Mouse (Mus musculus): ENCODE measurements around the gene Fam166b. TPM values are rescaled to one million over a fixed set of nuclear protein-coding genes. Genes with fewer than 3 reads are reported as not detected.

The Fam166b gene
- total RNA-seq (2021) = under 1 TPM in 1 of 2 experiments, not detected in 1; 0.26 TPM
- long read RNA-seq, experiment 1 = 0 reads
- long read RNA-seq, experiment 2 = 0 reads

DNA sequence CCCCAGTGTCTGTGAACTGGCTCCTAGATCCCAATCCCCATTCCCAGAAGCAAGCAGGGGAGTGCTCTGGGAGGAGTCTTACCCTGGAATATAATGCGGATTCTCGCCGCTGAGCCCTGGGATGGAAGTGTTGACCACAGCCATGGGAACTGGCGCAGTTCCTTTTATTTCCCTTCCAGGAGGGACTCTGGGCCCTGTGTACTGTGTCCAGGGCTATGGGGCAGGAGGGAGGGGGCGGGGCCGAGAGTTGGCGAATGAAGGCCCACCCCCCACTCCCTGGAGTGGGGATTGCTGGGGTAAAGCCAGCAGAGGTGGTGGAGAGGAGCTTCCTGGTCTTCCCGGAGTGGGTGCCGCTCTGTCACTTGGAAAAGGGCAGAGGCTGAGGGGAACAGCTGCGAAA, at the start of gene Fam166b:
Gene Fam166b, minus strand, starts transcription at position 189 of the 400 bp plus-strand sequence.
- peak in 1 of 2 experiments; percentile 48 for DNase-seq

- DNase-seq = no peak
Observed at GRCm38 (mm10) chr4:43478534-43478858, 49.6 kb upstream of the Fam166b start.

DNA sequence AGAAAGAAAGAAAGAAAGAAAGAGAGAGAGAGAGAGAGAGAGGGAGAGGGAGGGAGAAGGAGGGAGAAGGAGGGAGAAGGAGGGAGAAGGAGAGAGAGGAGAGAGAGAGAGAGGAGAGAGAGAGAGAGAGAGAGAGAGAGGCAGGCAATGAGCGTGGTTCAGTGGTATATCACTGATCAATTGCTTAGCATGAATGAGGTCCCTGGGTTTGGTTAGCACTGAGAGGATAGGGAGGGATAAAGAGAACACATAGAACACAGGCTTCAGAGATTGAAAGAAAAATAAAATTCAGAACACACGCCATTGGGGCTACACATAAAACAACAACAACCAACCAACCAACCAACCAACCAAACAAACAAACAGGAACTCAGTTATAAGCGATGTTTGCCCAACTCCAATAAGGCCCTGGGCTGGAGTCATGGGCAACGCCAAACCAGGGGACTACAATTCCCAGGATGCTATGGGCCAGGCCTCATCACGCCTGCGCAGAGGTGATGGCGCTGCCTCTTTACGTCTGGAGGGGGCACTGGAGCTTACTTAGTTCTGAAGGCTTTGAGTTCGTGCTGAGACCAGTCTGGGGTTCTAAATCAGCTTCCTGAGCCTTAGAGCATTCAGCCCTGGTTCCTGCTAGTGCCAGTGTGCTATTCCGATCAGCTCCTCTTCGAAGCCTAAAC, 49.1 kb upstream of the Fam166b start:
- peak; percentile 93 to 94 for DNase-seq

DNA sequence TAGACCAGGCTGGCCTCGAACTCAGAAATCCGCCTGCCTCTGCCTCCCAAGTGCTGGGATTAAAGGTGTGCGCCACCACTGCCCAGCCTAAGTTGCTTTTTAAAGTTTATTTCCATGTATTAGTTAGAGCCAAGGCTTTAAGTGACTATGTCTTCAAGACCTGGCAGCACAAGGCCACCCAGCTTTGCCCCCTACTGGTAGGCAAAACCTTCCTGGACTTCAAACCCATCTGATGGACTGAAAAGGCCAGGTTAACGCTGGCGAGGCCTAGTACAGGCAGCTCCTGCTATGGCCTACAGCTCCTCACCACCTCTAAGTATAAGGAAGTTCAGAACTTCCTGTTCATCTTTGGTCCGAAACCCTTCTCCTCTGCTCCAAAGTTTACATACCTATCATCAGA, 47.7 kb upstream of the Fam166b start:
- DNase-seq = no peak

DNA sequence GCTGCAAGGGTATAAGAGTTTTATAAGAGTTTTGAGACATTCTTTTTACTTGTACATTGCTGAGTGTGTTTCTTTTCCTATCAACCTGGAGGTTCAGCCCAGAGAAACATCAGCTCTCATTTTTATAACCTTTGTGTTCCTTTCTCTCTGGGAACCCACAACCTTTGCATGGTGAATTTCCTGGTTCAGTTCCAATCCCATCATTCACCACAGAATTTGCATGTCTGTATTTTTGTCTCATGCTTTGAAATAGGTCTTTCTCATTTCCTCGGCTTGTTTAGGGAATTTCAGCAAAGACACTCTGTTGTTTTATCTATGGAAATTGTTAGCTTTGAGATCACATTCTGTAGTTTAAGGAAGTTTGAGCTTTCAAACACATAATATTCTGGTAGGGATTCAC, 44.7 kb upstream of the Fam166b start:
- DNase-seq = no peak

GRCm38 (mm10) chr4:43470301-43470700, 41.4 kb upstream of the Fam166b start:
- no peak for DNase-seq

DNA sequence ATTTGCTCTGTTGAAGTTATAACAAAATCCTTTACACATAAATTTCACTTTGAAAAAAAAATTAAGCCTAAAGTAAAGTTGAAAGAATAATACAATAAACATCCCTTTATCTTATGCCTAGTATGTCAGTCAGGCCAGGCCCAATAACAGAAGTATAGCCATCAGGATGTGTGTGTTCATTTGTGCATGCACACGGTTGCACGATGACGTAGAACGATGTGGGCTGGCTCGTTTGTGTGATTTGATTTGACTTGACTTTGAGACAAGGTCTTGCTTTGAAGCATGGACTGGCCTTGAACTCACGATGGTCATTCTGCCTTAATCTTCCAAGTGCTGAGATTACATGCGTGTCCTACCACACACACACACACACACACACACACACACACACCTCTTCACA, 37.9 kb upstream of the Fam166b start:
- DNase-seq = no peak

DNA sequence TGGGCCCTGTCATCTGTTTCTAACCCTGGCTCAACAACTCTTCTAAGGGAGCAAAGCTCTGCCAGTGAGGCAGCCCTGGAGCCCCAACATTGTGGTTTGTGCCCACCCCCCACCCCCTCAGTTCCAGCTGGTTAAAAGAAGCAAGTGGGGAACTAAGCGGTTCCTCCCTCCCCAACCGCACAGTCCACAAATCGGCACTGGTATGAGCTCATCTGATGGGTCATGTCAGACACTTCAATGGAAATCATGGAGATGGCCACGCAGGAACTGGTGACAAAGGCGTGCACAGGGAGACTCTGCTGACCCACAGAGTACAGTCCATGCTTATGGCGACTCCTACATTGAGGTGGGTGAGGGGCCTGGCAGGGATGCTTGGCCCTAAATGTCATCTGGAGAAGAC, 37.0 kb upstream of the Fam166b start:
- DNase-seq = no peak

GRCm38 (mm10) chr4:43463102-43463501, 34.2 kb upstream of the Fam166b start:
- no peak for DNase-seq

DNA sequence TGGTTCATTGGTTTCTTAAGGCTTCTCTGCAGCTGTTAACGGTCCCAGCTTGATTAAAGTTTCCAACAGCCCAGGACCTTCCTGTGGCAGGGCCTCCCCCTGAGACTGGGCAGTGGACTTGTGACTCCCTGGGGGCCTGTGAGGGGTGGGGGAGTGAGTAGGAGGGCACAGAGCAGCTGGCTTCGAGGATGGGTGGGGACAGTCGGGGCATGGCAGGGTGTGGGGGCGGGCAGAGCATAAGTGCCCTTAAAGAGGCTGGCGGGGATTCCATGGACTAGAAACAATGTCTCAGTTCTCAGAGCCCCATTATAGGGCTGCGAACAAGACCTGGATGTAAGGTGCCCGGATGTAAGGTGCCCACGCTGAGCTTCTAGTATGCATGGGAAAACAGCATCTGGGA, 28.2 kb upstream of the Fam166b start:
- DNase-seq = no peak

DNA sequence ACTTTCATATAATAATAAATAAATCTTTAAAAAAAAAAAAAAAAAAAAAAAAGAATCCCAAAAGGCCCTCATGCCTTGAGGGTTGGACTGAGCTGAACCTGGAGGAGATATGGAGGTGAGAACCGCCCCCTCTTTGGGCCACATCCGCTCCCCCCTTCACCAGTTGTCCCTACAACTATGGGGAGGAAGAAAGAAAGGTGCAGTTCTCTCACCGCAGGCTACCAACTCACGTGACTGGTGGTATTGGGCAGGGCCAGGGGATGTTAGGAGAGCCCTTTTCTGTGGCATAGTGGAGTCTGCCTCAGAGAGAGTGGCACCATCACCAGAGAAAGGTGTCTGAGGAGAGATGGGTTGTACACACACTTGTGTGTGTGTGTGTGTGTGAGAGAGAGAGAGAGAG, 27.5 kb upstream of the Fam166b start:
- no peak for DNase-seq

DNA sequence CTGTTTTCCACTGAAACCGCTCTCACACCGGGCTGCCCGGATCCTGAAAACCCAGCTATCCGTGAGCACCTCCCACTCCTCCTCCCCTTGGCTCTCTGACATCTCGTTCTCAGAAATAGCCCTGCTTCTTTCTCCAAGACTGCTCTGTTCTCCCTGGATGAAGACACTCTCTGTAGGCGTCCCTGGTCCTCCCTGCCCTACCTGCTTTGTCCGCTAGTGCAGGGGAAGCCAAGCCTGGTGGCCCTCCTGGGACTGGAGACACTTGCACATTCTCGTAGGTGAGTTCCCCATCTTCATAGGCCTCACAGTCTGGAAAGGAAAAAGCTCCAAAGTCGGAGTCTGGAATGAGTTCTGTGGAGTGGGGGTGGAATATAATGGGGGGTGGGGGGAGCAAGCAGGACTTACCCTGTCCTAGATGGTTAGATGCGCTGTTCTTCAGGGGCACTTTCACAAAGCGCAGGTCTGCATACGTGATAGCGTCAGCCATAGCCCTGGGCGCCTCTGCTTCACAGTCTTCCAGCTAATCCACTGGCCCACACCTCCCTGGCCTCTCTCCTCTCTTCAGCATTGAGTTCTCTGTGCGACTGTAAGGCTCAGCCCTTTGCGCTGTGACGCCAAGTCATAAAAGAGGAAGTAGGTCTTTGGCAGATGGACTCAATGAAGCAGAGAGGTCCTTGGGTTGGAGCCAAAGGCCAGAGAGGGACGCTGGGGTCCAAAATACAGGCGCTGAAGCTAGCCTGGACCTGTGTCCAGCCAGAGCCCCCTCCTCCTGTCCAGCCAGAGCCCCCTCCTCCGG, 25.3 kb upstream of the Fam166b start, which contains the start of gene Cd72:
Gene Cd72, minus strand, starts transcription at position 588 of the 796 bp plus-strand sequence.
- DNase-seq = peak; percentile 26 to 49

- no peak for DNase-seq
Observed at GRCm38 (mm10) chr4:43453413-43453812, 24.5 kb upstream of the Fam166b start.

DNA sequence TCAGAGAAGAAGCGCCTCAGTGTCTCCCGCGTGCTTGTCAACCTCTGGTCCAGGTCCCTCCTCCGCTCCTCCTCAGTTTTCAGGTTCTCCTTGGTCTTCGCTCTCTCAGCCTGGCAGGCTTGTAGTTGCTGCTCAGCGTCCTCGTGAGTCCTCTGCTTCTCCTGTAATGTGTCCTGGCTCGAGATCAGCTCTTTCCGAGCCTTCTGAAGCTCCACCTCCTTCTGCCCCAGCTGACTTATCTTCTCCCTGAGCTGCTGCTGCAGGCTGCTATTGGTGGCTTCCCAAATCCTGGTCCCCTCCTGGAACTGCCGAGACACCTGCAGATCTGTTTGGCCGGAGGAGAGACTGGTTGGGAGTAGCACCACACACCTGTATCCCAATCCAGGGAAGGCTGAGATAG, 23.4 kb upstream of the Fam166b start:
- peak in 1 of 2 experiments; percentile 34 for DNase-seq

DNA sequence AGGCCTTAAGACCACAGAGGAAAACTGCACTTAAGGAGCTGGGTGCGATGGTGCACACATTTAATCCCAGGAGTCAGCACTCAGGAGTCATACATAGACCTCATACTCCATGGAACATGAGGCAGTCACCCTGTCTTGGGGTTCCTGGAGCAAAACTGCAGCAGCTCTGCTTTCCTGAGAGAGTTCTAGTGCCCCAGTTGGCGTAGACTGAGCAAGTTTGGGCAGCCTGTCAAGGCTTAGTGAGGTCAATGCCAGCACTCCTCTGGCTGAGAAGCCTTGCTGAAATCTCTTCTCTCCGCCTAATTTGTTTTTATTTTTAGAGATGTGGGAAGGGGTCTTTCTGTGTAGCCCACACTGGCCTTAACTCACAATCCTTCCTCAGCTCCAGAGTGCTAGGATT, 19.6 kb upstream of the Fam166b start:
- DNase-seq = peak in 1 of 2 experiments; percentile 47

- peak in 1 of 2 experiments; percentile 55 for DNase-seq
Observed at GRCm38 (mm10) chr4:43447251-43447650, 18.3 kb upstream of the Fam166b start.

GRCm38 (mm10) chr4:43443511-43443910, 14.6 kb upstream of the Fam166b start:
- DNase-seq = peak in 1 of 2 experiments; percentile 46

- DNase-seq = peak; percentile 71 to 77
Observed at GRCm38 (mm10) chr4:43442456-43443361, 13.8 kb upstream of the Fam166b start.

GRCm38 (mm10) chr4:43442044-43442443, 13.1 kb upstream of the Fam166b start:
- DNase-seq = peak; percentile 99

GRCm38 (mm10) chr4:43441639-43442038, 12.7 kb upstream of the Fam166b start, which contains the start of gene Tesk1:
Tesk1 (plus strand) TSS chr4:43441939.
- no peak for DNase-seq

GRCm38 (mm10) chr4:43432832-43433231, 3.9 kb upstream of the Fam166b start:
- no peak for DNase-seq

- DNase-seq = peak; percentile 87 to 92
Observed at GRCm38 (mm10) chr4:43431690-43432089, 2.8 kb upstream of the Fam166b start.
